Mouse (Mus musculus) heart, adult 11 months (tissue): Measurements from ENCODE around the gene 1700020A23Rik.

ENCODE experiments used
- DNase-seq: peaks from one replicate; pipeline ENCODE4 v3.0.0; 2022

1700020A23Rik gene

GRCm38 (mm10) chr2:130404939-130405338 lies at the start of gene 1700020A23Rik, which contains the start of gene Gm28372:
Gene 1700020A23Rik, plus strand, starts transcription at chr2:130405259.
Gene Gm28372, plus strand, starts transcription at chr2:130405239.
- DNase-seq = no peak

- DNase-seq = no peak
These were observed 47.5 kb upstream of the 1700020A23Rik start for GRCm38 (mm10) chr2:130357551-130357950.

- DNase-seq = peak; percentile 58
These were observed 46.2 kb upstream of the 1700020A23Rik start for GRCm38 (mm10) chr2:130358852-130359251.

GRCm38 (mm10) chr2:130362511-130363026 lies 42.5 kb upstream of the 1700020A23Rik start:
- DNase-seq = peak; percentile 60

GRCm38 (mm10) chr2:130365211-130366094 lies 39.6 kb upstream of the 1700020A23Rik start:
- DNase-seq = peak; percentile 80

- peak; percentile 45 for DNase-seq
These were observed 37.7 kb upstream of the 1700020A23Rik start for GRCm38 (mm10) chr2:130367386-130367785.

GRCm38 (mm10) chr2:130373026-130373425 lies 32.0 kb upstream of the 1700020A23Rik start:
- DNase-seq = peak; percentile 42

GRCm38 (mm10) chr2:130374951-130375350 lies 30.1 kb upstream of the 1700020A23Rik start:
- peak; percentile 75 for DNase-seq

GRCm38 (mm10) chr2:130383205-130383604 lies 21.9 kb upstream of the 1700020A23Rik start:
- no peak for DNase-seq

- DNase-seq = peak; percentile 4
These were observed 21.2 kb upstream of the 1700020A23Rik start for GRCm38 (mm10) chr2:130383895-130384294.

- DNase-seq = peak; percentile 57
These were observed 18.8 kb upstream of the 1700020A23Rik start for GRCm38 (mm10) chr2:130386212-130386611.

- peak; percentile 4 for DNase-seq
These were observed 16.3 kb upstream of the 1700020A23Rik start for GRCm38 (mm10) chr2:130388796-130389195.

GRCm38 (mm10) chr2:130390993-130391625 lies 13.9 kb upstream of the 1700020A23Rik start:
- DNase-seq = peak; percentile 64

GRCm38 (mm10) chr2:130392836-130393235 lies 12.2 kb upstream of the 1700020A23Rik start:
- peak; percentile 72 for DNase-seq

GRCm38 (mm10) chr2:130395696-130396095 lies 9.4 kb upstream of the 1700020A23Rik start:
- DNase-seq = peak; percentile 78

- peak; percentile 93 for DNase-seq
These were observed 7.7 kb upstream of the 1700020A23Rik start, which contains the start of gene Cpxm1 for GRCm38 (mm10) chr2:130397186-130397985. Gene Cpxm1, minus strand, starts transcription at chr2:130397574.

- DNase-seq = peak; percentile 97
These were observed 7.0 kb upstream of the 1700020A23Rik start for GRCm38 (mm10) chr2:130398091-130398490.

- DNase-seq = peak; percentile 54
These were observed 5.0 kb upstream of the 1700020A23Rik start for GRCm38 (mm10) chr2:130400046-130400445.

GRCm38 (mm10) chr2:130401891-130402290 lies 3.2 kb upstream of the 1700020A23Rik start:
- DNase-seq = no peak

- DNase-seq = no peak
These were observed 1.1 kb downstream of the 1700020A23Rik start, which contains the start of gene Tmem239 for GRCm38 (mm10) chr2:130406178-130406577. Gene Tmem239, plus strand, starts transcription at chr2:130406478.

GRCm38 (mm10) chr2:130408194-130408593 lies 3.1 kb downstream of the 1700020A23Rik start:
- no peak for DNase-seq
